Mouse (Mus musculus) liver, adult (tissue): ENCODE results near the gene Pithd1.

Experiments
- GATA4 ChIP-seq: IDR thresholded peaks from 2 replicates; pipeline ENCODE4 v1.6.1; 2014; ENCODE audit warnings: mild to moderate bottlenecking, low read length; ENCODE audit not compliant: insufficient replicate concordance

The Pithd1 gene

DNA sequence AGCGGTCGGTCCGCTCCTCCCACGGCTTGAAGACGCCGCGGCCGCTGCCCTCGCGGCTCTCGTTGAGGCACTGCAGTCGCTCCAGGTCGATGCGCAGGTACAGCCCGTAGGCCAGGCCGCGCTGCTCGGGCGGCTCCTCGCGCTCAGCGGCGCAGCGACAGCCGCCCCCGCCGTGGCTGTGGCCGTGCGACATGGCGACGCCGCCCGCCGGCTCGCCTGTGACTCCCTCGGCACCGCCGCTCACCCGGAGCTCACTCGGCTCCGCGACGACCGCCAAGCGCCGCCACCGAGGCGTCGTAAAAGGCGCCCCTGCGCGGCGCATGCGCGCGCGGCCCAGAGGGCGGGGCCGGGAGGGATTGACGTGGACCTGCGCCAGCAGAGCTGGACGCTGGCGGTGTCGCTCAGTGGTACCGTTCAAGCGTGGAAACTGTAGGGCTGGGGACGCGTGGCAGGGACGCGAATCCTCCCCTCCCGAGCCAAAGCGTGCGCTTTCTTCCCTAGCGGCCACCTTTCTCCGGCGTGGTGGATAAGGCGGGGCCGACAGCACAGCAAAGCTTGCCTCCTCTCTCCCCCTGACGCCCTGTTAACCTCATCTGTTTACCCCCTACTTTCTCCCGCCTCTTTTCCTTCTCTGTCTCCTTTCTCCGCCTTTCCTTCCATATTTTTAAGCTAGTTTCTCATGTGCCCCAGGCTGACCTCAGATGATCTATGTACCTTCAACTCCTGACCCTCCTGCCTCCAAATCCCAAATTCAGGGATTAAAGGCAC is at the start of gene Pithd1:
Gene Pithd1, minus strand, starts transcription at position 322 of the 768 bp plus-strand sequence.
- TF ChIP-seq GATA4 = no peak; the same call in 1 of the 2 replicates

- no peak for TF ChIP-seq GATA4
Observed at GRCm38 (mm10) chr4:136035078-136035477, 48.0 kb upstream of the Pithd1 start.

DNA sequence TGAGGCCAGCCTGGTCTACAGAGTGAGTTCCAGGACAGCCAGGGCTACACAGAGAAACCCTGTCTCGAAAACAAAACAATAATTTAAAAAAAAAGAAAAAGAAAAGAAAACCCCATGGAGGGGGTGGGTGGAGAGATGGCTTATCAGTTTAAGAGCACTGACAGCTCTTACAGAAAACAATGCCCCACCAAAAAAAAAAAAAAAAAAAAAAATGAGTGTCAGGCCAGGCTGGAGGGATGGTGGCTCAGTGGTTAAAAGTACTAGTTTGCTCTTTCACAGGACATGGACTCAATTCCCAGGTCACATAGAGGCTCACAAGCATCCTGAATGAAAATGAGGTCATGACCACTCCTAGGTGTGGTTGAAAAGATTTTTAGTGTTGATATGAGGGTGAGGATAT is 46.2 kb upstream of the Pithd1 start:
- no peak for TF ChIP-seq GATA4

GRCm38 (mm10) chr4:136030968-136031909 is 44.2 kb upstream of the Pithd1 start:
- TF ChIP-seq GATA4 = peak; percentile 58; the same call in 1 of the 2 replicates

- no peak for TF ChIP-seq GATA4
Observed at GRCm38 (mm10) chr4:136028689-136029088, 41.6 kb upstream of the Pithd1 start.

DNA sequence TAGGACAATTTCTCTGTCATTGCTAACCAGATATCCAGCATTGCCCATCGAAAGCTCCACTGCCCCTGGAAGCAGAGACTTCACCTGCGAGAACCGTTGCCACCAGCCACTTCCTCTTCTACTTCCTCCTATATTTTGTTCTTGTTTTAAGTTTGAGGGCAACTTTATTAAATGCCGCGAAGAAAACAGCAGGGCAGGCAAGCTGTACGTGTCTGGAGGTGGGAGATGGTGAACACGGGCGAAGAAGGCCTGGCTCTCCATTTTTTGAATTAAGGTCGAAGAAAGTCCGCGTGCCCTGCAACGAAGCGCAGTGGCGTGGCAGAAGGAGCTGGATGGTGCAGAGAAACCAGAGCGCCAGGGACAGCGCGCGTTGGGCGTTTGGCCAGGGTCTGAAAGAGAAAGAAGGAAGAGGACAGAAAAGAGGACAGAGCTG is 41.1 kb upstream of the Pithd1 start:
- TF ChIP-seq GATA4 = no peak

GRCm38 (mm10) chr4:136027416-136028131 is 40.5 kb upstream of the Pithd1 start:
- no peak for TF ChIP-seq GATA4

DNA sequence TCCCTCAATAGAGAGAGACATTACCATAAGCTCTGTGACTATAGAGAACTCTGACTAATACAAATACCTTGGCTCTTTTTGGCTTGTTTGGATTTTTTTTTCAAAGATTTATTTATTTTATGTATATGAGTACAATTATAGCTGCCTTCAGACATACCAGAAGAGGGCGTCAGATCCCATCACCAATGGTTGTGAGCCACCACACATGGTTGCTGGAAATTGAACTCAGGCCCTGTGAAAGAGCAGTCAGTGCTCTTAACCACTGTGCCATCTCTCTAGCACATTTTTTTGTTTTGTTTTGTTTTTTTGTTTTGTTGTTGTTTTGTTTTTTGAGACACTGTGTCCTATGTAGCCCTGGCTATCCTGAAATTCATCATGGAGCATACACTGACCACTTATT is 38.3 kb upstream of the Pithd1 start:
- no peak for TF ChIP-seq GATA4

DNA sequence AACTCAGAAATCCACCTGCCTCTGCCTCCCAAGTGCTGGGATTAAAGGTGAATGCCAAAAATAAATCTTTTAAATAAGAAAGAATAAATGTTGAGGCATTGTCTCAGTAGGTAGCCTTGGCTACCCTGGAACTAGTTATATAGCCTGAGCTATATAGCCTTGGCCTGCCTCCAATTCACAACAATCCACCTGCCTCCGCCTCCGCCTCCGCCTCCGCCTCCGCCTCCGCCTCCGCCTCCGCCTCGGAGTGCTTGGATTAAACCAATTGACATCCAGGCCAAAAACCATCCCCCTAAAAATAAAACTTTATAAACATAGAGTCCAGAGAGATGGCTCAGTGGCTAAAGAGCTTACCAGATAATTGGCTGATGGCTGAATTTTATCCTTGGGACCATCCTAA is 35.9 kb upstream of the Pithd1 start:
- no peak for TF ChIP-seq GATA4

DNA sequence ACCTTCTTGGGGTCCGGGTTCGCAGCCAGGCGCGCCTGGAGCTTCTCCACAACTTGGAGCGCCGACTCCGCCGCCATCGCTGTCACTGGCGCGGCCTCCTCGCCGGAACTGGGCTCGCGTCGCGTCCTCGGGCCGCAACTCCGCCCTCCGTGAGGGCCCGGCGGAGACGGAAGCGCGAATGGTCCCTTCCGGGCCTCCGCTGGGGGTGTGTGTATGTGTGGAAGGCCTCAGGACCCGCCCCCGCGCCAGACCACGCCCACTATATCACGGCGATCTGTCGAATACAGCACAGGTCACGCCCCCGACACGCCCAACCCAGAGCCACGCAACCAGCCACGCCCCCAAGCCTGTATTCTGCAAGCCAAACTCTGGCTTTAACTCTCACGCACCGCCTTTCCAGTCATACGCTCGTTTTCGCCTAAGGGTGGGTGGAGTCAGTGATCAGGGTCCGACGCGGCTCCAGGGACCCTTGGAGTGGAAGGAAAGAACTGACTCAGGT is 34.5 kb upstream of the Pithd1 start, which contains the start of gene Eloa:
Gene Eloa, minus strand, starts transcription at position 215 of the 499 bp plus-strand sequence.
- peak; percentile 69; the same call in 1 of the 2 replicates for TF ChIP-seq GATA4

- TF ChIP-seq GATA4 = no peak
Observed at GRCm38 (mm10) chr4:136020743-136021548, 33.9 kb upstream of the Pithd1 start.

GRCm38 (mm10) chr4:136016059-136016602 is 29.1 kb upstream of the Pithd1 start:
- no peak for TF ChIP-seq GATA4

DNA sequence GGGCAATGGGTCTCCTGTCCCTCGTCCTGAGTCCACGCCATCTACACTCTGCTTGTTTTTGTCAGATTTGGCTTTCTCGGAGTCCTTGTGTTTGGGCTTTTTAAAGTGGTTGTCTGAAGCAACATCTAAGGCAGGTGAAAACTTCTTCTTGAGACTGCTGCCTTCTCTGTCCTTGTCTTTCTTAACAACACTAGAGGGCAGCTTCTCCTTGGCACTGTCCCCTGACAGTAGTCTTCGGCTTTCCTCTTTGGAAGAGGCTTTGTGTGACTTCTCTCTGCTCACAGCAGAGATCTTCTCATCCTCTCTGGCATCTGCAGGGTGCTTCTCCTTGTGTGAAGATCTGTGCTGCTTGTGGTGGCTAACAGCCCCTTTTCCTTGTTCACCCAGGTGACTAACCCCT is 23.5 kb upstream of the Pithd1 start:
- TF ChIP-seq GATA4 = no peak

DNA sequence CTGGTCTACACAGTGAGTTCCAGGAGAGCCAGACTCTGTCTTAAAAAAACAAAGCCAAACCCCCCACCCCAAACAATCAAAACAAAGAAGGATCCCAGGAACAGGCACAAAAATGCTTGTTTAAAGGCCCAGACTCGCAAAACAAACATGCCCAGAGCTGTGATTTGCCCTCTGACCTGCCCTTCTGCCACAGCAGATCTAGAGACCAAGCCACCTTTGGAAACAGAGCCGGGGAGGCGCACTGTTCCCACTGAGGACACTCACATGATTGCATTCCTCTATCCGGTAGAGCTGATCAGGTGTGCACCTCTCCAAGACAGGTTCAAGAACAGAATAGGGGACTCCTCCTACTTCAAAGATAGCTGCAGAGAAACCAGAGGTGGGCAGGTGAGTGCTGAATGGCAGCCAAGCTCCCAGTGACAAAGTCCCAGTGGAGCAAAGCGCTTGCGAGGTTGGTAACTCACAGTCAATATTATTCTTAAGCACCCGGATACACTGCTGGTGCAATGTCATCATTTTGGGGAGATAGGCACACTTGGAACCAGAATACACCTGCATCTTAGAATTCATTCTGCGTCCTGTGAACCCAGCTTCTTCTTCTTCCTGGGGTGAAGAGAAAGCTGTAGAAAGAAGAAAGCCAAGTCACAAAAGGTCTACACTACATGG is 21.9 kb upstream of the Pithd1 start:
- TF ChIP-seq GATA4 = no peak

GRCm38 (mm10) chr4:136006821-136007220 is 19.8 kb upstream of the Pithd1 start:
- no peak for TF ChIP-seq GATA4
